Mouse (Mus musculus) heart, embryonic 11.5 days (tissue): ENCODE measurements around the gene Frem2. TPM values are rescaled to one million over a fixed set of nuclear protein-coding genes. Genes with fewer than 3 reads are reported as not detected.
A peak's percentile ranks its signal among the peaks of the same experiment; 100 is the strongest.

Experiments used
- ATAC-seq: fragments of 200-750 bp; cut with Nextera tagmentation; replicated peaks from 2 replicates; pipeline ENCODE4 v1.8.0; 2017; ENCODE audit warnings: moderate library complexity; ENCODE audit not compliant: insufficient number of reproducible peaks, low FRiP score, low TSS enrichment
- H3K27ac ChIP-seq: fragments of 300-500 bp; sonication (generic); 2 replicates; pipeline ENCODE4 v1.5.1; 2014; ENCODE audit warnings: mild to moderate bottlenecking, low read depth, low read length
- H3K27me3 ChIP-seq: fragments of 300-500 bp; sonication (generic); 2 replicates; pipeline ENCODE4 v1.6.1; 2014; ENCODE audit warnings: mild to moderate bottlenecking, low read length, mixed read lengths; ENCODE audit not compliant: control insufficient read depth, insufficient read depth
- H3K36me3 ChIP-seq: fragments of 300-500 bp; sonication (generic); 2 replicates; pipeline ENCODE4 v1.6.1; 2014; ENCODE audit warnings: mild to moderate bottlenecking, low read length, moderate library complexity, mixed read lengths; ENCODE audit not compliant: control insufficient read depth, insufficient read depth
- H3K4me1 ChIP-seq: fragments of 300-500 bp; sonication (generic); 2 replicates; pipeline ENCODE4 v1.6.1; 2014; ENCODE audit warnings: low read length; ENCODE audit not compliant: control insufficient read depth, insufficient read depth
- H3K4me2 ChIP-seq: fragments of 300-500 bp; sonication (generic); 2 replicates; pipeline ENCODE4 v1.6.1; 2014; ENCODE audit warnings: mild to moderate bottlenecking, moderate library complexity
- H3K4me3 ChIP-seq: fragments of 300-500 bp; sonication (generic); 2 replicates; pipeline ENCODE4 v1.5.1; 2014; ENCODE audit warnings: low read depth, low read length
- H3K9ac ChIP-seq: fragments of 300-500 bp; sonication (generic); 2 replicates; pipeline ENCODE4 v1.6.1; 2014; ENCODE audit warnings: mild to moderate bottlenecking, low read depth, low read length, moderate library complexity
- H3K9me3 ChIP-seq: fragments of 300-500 bp; sonication (generic); replicated peaks from 2 replicates; pipeline ENCODE4 v1.6.1; 2016; ENCODE audit warnings: low read length; ENCODE audit not compliant: control insufficient read depth
- WGBS: fragments of 180-500 bp; shearing (Covaris S2); extraction: QIAGEN DNeasy Blood & Tissue Kit; methylation state at CpG from one replicate; pipeline ENCODE4 v1.1.7; 2014; ENCODE audit not compliant: insufficient replicate concordance; 5-methylcytosine and 5-hydroxymethylcytosine counted together
- polyA plus RNA-seq: library from polyadenylated mRNA; unstranded; fragments of >200 nt; fragmentation: Nextera tagmentation; extraction: Ambion mirVana; gene quantifications from 2 replicates; pipeline ENCODE4 v1.2.1, GENCODE M21; 2014

The Frem2 gene
- polyA plus RNA-seq, 1 experiment from 2014 or later = 4.8 TPM

DNA sequence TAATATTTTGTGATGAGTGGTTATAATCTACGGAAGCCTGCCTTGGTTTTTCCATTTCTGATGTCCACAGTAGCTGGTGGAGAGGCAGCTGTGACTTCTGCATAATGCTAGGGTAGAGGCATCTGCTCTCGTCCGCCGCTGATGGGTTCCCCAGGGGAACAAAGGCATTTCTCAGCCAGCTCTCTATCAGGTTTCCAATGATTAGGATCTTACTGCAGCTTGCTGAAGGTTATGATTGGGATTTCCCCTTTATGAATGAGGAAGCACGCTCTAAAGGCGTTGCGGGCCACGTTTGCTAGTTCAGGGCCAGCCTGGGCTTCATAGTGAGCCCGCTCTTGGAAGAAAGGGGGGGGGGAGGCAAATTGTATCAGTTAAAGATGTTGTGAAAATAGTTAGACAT is 190.7 kb downstream of the Frem2 start:
- no peak for ATAC-seq
- Histone ChIP-seq H3K4me1 (peaks cover 21% of the 10 kb centered on the region), H3K9ac (no peak overlapping the region), H3K27ac (no peak overlapping the region), H3K27me3 (no peaks in the 10 kb centered on the region), H3K9me3 (no peaks in the 10 kb centered on the region), H3K4me2 (peak overlapping the region; percentile 66; the same call in 1 of the 2 replicates), H3K36me3 (no peaks in the 10 kb centered on the region; the same call in none of the 2 replicates), H3K4me3 (no peak overlapping the region)
- WGBS = 72% methylated on average over 9 of the region's 9 CpGs

DNA sequence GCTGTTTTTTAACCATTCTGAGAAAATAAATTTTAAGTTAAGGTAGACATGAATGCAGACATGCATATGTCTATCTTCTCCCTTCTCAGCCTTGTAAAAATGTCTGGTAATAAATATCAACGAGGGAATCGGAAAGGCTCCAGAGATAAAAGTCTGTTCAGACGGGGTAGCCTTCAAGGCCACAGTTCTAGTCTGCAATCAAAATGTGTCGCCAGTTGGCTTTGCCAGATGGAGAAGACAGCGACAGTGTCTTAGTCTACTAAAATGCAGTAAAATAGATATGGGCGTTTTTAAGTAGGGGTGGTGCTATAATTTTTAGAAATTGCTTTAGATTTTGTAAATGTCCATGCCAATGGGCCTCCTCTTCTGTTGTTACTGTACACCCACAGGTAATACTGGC is 191.8 kb downstream of the Frem2 start:
- no peak overlapping the region for H3K27ac ChIP-seq
- no peak for ATAC-seq
- H3K9ac ChIP-seq = peak overlapping the region; percentile 46; the same call in 1 of the 2 replicates
- no peaks in the 10 kb centered on the region; the same call in 1 of the 2 replicates for H3K36me3 ChIP-seq
- peaks cover 21% of the 10 kb centered on the region for H3K4me1 ChIP-seq
- H3K9me3 ChIP-seq = no peaks in the 10 kb centered on the region
- H3K4me3 ChIP-seq = peak overlapping the region; percentile 96
- peak overlapping the region; percentile 66 for H3K4me2 ChIP-seq
- 41% methylated on average over 6 of the region's 6 CpGs for WGBS
- no peaks in the 10 kb centered on the region for H3K27me3 ChIP-seq

DNA sequence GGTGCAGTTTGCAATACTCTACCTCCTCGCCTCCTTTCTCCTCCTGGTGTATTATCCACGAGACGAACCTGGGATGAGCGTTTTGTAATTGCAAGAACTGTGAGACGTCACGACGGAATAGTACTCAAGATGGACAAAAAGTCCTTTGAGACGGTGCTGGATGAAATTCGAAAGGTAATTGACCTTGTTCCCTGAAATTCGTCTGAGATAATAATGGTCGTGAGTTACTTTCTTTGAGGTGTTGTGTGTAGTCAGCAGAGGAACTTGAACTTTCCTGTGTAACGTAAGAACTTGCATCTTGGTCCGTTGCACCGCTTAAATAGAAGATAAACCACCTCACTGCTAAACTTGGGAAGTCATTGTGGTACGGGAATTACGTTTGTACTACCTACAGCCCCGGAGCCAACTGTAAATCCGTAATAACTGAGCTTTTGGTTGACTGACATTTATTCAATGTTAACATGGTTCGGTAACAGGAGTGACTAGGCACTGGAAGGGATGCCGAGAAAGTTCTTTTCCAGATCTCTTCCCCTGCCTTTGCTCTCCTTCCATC is 192.9 kb downstream of the Frem2 start:
- H3K27me3 ChIP-seq = no peaks in the 10 kb centered on the region
- under 1% methylated on average over 20 of the region's 20 CpGs for WGBS
- no peaks in the 10 kb centered on the region; the same call in 1 of the 2 replicates for H3K36me3 ChIP-seq
- peaks cover 21% of the 10 kb centered on the region for H3K4me1 ChIP-seq
- peak overlapping the region; percentile 73 for H3K27ac ChIP-seq
- peak overlapping the region; percentile 66 for H3K4me2 ChIP-seq
- ATAC-seq = no peak
- H3K9me3 ChIP-seq = no peaks in the 10 kb centered on the region
- peak overlapping the region; percentile 93 for H3K9ac ChIP-seq
- peak overlapping the region; percentile 96 for H3K4me3 ChIP-seq

Other genes with a start within 250 kb of the Frem2 start
- gene Nhlrc3, start 194.0 kb downstream of the Frem2 start, polyA plus RNA-seq = 6.4 and 9.7 TPM in 2 replicates
- gene Proser1, start 193.7 kb downstream of the Frem2 start, polyA plus RNA-seq = 12.4 and 17.6 TPM in 2 replicates
- gene Stoml3, start 168.7 kb downstream of the Frem2 start, polyA plus RNA-seq = 0.13 and 0.17 TPM in 2 replicates
- gene Gm10985, start 187.7 kb upstream of the Frem2 start, polyA plus RNA-seq = not detected in 2 replicates
- gene Ufm1, start 206.5 kb upstream of the Frem2 start, polyA plus RNA-seq = 72.2 and 77.5 TPM in 2 replicates